Mouse (Mus musculus) forebrain, embryonic 11.5 days (tissue): ENCODE results near the gene Kcnc3. TPM values are rescaled to one million over a fixed set of nuclear protein-coding genes. Genes with fewer than 3 reads are reported as not detected.

Experiments
- ATAC-seq: fragments of 200-750 bp; cut with Nextera tagmentation; replicated peaks from 2 replicates; pipeline ENCODE4 v1.8.0; 2017; ENCODE audit warnings: moderate TSS enrichment; ENCODE audit not compliant: low FRiP score
- DNase-seq: peaks from one replicate; pipeline ENCODE4 v3.0.0-alpha.2; 2017; ENCODE audit warnings: low spot score
- H3K27ac ChIP-seq: fragments of 300-500 bp; sonication (generic); 2 replicates; pipeline ENCODE4 v1.5.1; 2014; ENCODE audit warnings: low read depth, low read length
- H3K27me3 ChIP-seq: fragments of 300-500 bp; sonication (generic); 2 replicates; pipeline ENCODE4 v1.6.1; 2014; ENCODE audit warnings: mild to moderate bottlenecking, low read length, mixed read lengths; ENCODE audit not compliant: control insufficient read depth, insufficient read depth
- H3K36me3 ChIP-seq: fragments of 300-500 bp; sonication (generic); 2 replicates; pipeline ENCODE4 v1.6.1; 2014; ENCODE audit warnings: mild to moderate bottlenecking, low read length, moderate library complexity, mixed read lengths; ENCODE audit not compliant: control insufficient read depth, insufficient read depth
- H3K4me1 ChIP-seq: fragments of 300-500 bp; sonication (generic); replicated peaks from 2 replicates; pipeline ENCODE4 v1.6.1; 2014; ENCODE audit warnings: low read length, mixed read lengths; ENCODE audit not compliant: control insufficient read depth, insufficient read depth
- H3K4me2 ChIP-seq: fragments of 300-500 bp; sonication (generic); 2 replicates; pipeline ENCODE4 v1.6.1; 2014; ENCODE audit warnings: low read depth, mild to moderate bottlenecking, low read length, moderate library complexity, mixed read lengths; ENCODE audit not compliant: severe bottlenecking
- H3K4me3 ChIP-seq: fragments of 300-500 bp; sonication (generic); 2 replicates; pipeline ENCODE4 v1.5.1; 2014; ENCODE audit warnings: low read depth, low read length
- H3K9ac ChIP-seq: fragments of 300-500 bp; sonication (generic); 2 replicates; pipeline ENCODE4 v1.6.1; 2014; ENCODE audit warnings: low read length
- H3K9me3 ChIP-seq: fragments of 300-500 bp; sonication (generic); 2 replicates; pipeline ENCODE4 v1.6.1; 2016; ENCODE audit warnings: low read length, mixed read lengths; ENCODE audit not compliant: control insufficient read depth
- WGBS: fragments of 180-500 bp; shearing (Covaris S2); extraction: QIAGEN DNeasy Blood & Tissue Kit; methylation state at CpG from one replicate; pipeline ENCODE4 v1.1.7; 2014; 5-methylcytosine and 5-hydroxymethylcytosine counted together
- polyA plus RNA-seq: library from polyadenylated mRNA; unstranded; fragments of >200 nt; fragmentation: Nextera tagmentation; extraction: Ambion mirVana; gene quantifications from 2 replicates; pipeline ENCODE4 v1.2.1, GENCODE M21; 2014

Gene Kcnc3
- polyA plus RNA-seq, 1 experiment from 2014 or later = 1.8 TPM

DNA sequence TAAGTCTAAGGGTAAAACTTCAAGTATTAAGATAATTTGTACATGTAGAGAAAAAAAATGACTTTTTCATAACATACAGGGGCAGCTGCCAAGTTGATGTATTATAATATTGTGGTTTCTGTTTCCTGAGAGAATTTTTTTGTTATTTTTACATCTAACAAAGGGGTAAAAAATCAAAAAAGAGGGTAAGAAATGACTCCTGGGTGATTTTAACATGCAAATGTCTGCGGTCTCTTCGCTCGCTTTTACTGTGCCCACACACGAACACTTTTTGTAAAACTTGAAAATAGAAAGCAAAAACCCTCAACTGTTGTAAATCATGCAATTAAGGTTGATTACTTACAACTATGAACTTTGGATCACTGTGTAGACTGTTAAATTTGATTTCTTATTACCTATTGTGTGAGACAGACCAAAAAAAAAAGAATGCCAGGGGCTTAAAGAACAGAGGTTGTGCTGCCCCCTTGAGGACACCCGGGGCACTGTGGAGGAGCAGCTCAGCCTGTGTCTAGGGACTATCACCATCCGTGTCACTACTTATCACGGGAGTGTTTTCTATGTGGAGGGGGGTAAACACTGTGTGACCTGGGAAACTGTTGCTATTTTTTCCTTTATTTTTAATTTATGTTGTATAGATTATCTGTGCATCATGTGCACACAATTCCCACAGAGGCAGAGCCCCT is 56.7 kb downstream of the Kcnc3 start:
- Histone ChIP-seq H3K9me3 (no peaks in the 10 kb centered on the region), H3K36me3 (no peaks in the 10 kb centered on the region), H3K27me3 (peaks cover 11% of the 10 kb centered on the region; the same call in 1 of the 2 replicates), H3K4me2 (no peak overlapping the region), H3K27ac (no peak overlapping the region), H3K4me3 (no peak overlapping the region), H3K9ac (no peak overlapping the region), H3K4me1 (no peaks in the 10 kb centered on the region)
- WGBS = 49% methylated on average over 7 of the region's 7 CpGs
- ATAC-seq (no peak), DNase-seq (peak; percentile 83)

GRCm38 (mm10) chr7:44647729-44648128 is 57.3 kb downstream of the Kcnc3 start:
- no peak overlapping the region for H3K9ac ChIP-seq
- ATAC-seq (no peak), DNase-seq (no peak)
- H3K27me3 ChIP-seq = peaks cover 11% of the 10 kb centered on the region; the same call in 1 of the 2 replicates
- no peak overlapping the region for H3K4me2 ChIP-seq
- H3K4me3 ChIP-seq = no peak overlapping the region
- WGBS = 78% methylated on average over 10 of the region's 10 CpGs
- no peak overlapping the region for H3K27ac ChIP-seq
- H3K4me1 ChIP-seq = no peaks in the 10 kb centered on the region
- no peaks in the 10 kb centered on the region for H3K36me3 ChIP-seq
- no peaks in the 10 kb centered on the region for H3K9me3 ChIP-seq

GRCm38 (mm10) chr7:44649094-44649610 is 58.7 kb downstream of the Kcnc3 start:
- no peaks in the 10 kb centered on the region for H3K36me3 ChIP-seq
- ATAC-seq (no peak), DNase-seq (no peak)
- H3K9ac ChIP-seq = no peak overlapping the region
- H3K27ac ChIP-seq = no peak overlapping the region
- no peaks in the 10 kb centered on the region for H3K9me3 ChIP-seq
- no peaks in the 10 kb centered on the region for H3K4me1 ChIP-seq
- no peak overlapping the region for H3K4me2 ChIP-seq
- H3K27me3 ChIP-seq = peaks cover 6% of the 10 kb centered on the region; the same call in 1 of the 2 replicates
- no peak overlapping the region for H3K4me3 ChIP-seq
- WGBS = 75% methylated on average over 8 of the region's 8 CpGs

DNA sequence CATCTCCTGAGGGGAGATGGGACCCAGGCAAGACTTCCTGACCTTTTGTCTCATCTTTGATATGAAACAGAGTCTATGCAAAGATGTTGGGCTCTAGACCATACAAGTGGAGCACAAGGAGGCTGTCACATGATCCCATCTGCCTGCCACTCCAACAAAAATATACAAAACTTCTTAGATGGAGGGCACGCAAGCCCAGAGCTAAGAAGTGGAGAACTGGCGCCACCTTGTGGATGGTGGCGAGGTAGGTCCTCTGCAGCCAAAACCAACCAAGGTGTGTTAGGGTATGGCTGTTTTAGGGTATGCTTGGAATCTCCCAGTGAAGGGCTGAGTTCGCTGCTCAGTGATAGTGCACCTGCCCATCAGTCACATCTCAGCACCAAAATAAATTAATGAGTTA is 59.5 kb downstream of the Kcnc3 start:
- DNase-seq = peak; percentile 79
- ATAC-seq = no peak
- Histone ChIP-seq H3K4me1 (no peaks in the 10 kb centered on the region), H3K9me3 (no peaks in the 10 kb centered on the region), H3K9ac (no peak overlapping the region), H3K36me3 (no peaks in the 10 kb centered on the region), H3K4me3 (no peak overlapping the region), H3K4me2 (no peak overlapping the region), H3K27me3 (peaks cover 5% of the 10 kb centered on the region; the same call in 1 of the 2 replicates), H3K27ac (no peak overlapping the region)
- 18% methylated on average over 4 of the region's 4 CpGs for WGBS

DNA sequence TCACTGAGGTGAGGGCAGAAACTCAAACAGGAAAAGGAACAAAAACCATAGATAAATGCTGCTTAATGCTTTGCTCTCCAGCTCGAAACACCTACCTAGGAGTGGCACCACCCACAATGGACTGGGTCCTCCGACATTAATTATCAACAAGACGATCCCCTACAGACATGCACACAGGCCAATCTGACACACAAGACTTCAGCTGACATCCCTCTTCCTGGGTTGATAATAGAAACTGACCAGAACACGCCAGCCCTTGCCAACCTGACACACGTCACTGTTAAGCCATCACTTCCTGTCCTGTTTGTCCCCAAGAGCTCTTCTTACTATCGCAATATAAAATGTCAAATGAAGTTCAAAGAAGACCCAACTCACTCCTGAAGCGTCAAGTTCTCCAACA is 61.0 kb downstream of the Kcnc3 start:
- 78% methylated on average over 7 of the region's 7 CpGs for WGBS
- H3K9ac ChIP-seq = no peak overlapping the region
- DNase-seq (no peak), ATAC-seq (no peak)
- no peaks in the 10 kb centered on the region for H3K36me3 ChIP-seq
- H3K4me1 ChIP-seq = no peaks in the 10 kb centered on the region
- H3K27ac ChIP-seq = no peak overlapping the region
- no peak overlapping the region for H3K4me3 ChIP-seq
- 0 out of 2 replicates have a peak, but pooled peaks cover under 1% of the 10 kb centered on the region for H3K27me3 ChIP-seq
- H3K9me3 ChIP-seq = no peaks in the 10 kb centered on the region
- H3K4me2 ChIP-seq = no peak overlapping the region

DNA sequence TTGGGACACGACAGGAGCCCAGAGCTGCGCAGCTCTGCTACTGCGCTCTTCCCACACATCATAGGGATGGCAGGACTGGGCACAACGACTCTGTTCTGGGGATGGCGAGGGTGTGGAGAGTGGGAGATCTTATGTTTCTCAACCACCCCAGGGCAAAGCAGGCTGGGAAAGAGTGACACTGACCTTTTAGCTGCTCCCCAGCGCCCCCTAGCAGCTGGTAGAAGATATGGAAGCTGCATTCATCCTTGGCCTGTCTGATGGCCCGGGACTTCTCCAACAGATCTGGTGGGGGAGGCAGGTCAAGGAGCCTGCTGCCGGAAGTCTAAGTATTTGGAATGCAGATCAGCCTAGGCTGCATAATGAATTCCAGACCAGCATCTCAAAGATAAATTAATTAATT is 63.3 kb downstream of the Kcnc3 start:
- Histone ChIP-seq H3K27ac (no peak overlapping the region), H3K9ac (no peak overlapping the region), H3K4me3 (no peak overlapping the region), H3K4me1 (no peaks in the 10 kb centered on the region), H3K36me3 (no peaks in the 10 kb centered on the region), H3K4me2 (no peak overlapping the region), H3K9me3 (no peaks in the 10 kb centered on the region), H3K27me3 (no peaks in the 10 kb centered on the region)
- WGBS = 56% methylated on average over 8 of the region's 8 CpGs
- peak; percentile 68 for DNase-seq
- no peak for ATAC-seq

Other genes starting within 250 kb of the Kcnc3 start
- gene Syt3, start 206.6 kb upstream of the Kcnc3 start, polyA plus RNA-seq = 3.2 and 4.0 TPM in 2 replicates
- gene 1700008O03Rik, start 204.8 kb upstream of the Kcnc3 start, polyA plus RNA-seq = 0.89 and 0.96 TPM in 2 replicates
- gene Lrrc4b, start 161.6 kb upstream of the Kcnc3 start, polyA plus RNA-seq = 8.2 and 9.8 TPM in 2 replicates
- gene Aspdh, start 125.3 kb upstream of the Kcnc3 start, polyA plus RNA-seq = 2.6 and 2.9 TPM in 2 replicates
- 60.9 and 68.9 TPM in 2 replicates for gene Josd2, start 122.7 kb upstream of the Kcnc3 start, polyA plus RNA-seq
- 115 and 124 TPM in 2 replicates for gene Emc10, start 94.1 kb upstream of the Kcnc3 start, polyA plus RNA-seq
- 22.3 and 25.3 TPM in 2 replicates for gene Fam71e1, start 94.1 kb upstream of the Kcnc3 start, polyA plus RNA-seq
- 0.23 TPM in 1 of 2 replicates, not detected in the other for gene Mybpc2, start 66.0 kb upstream of the Kcnc3 start, polyA plus RNA-seq
- gene Spib, start 58.6 kb upstream of the Kcnc3 start, polyA plus RNA-seq = 0.13 and 0.23 TPM in 2 replicates
- 124 and 133 TPM in 2 replicates for gene Pold1, start 41.8 kb upstream of the Kcnc3 start, polyA plus RNA-seq
- 72.3 and 76.4 TPM in 2 replicates for gene Nr1h2, start 36.7 kb upstream of the Kcnc3 start, polyA plus RNA-seq
- gene Napsa, start 18.3 kb upstream of the Kcnc3 start, polyA plus RNA-seq = 0.68 and 0.92 TPM in 2 replicates
- 1.7 and 2.6 TPM in 2 replicates for gene Myh14, start 80.2 kb downstream of the Kcnc3 start, polyA plus RNA-seq
- gene Izumo2, start 118.1 kb downstream of the Kcnc3 start, polyA plus RNA-seq = not detected in 2 replicates
- gene Vrk3, start 157.7 kb downstream of the Kcnc3 start, polyA plus RNA-seq = 41.7 and 42.2 TPM in 2 replicates
- 3.9 and 4.4 TPM in 2 replicates for gene Zfp473, start 160.4 kb downstream of the Kcnc3 start, polyA plus RNA-seq
- 73.5 and 86.5 TPM in 2 replicates for gene Nup62, start 225.4 kb downstream of the Kcnc3 start, polyA plus RNA-seq
- gene Il4i1, start 225.7 kb downstream of the Kcnc3 start, polyA plus RNA-seq = 1.1 and 1.4 TPM in 2 replicates
- gene Atf5, start 226.0 kb downstream of the Kcnc3 start, polyA plus RNA-seq = 3.2 and 3.4 TPM in 2 replicates